28 mouse cellular contexts compared by ENCODE assay signal in the genomic region with DNA sequence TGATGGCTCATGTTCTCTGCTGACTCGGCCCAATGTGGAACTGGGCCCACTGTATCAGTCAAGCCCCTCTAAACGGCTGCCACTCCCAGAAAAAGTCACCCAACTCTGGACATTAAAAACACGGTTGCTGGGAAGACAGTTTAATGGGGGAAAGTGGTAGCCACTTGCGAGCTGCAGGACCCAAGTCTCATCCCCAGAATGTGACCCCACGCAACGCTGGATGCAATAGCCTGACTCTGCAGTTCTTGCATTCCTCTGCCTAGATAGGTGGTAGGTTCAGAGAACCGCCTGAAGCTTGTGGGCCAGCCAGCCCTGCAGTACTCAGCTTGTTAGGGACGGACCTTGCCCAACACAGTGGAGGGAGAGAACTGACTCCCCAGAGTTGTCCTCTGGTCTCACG. TPM values are rescaled to one million over a fixed set of nuclear protein-coding genes. Genes with fewer than 3 reads are reported as not detected.
DNase-seq lines count a peak whose midpoint lies in the region; ATAC-seq and TF ChIP-seq lines count a peak whose summit lies in the region.
"Had no signal": no experiment of that assay in that cellular context is flagged by ENCODE, and none has a peak within 500 bp of the region (broad histone marks: within the 10 kb centered on the region; RNA-seq: fewer than 3 reads in every experiment).

No protein-coding gene starts in this region.

- WGBS in heart, adult 2 months, result 88% methylated on average over 9 of the region's 9 CpGs
- WGBS in kidney, embryonic 15.5 days, result 85% methylated on average over 9 of the region's 9 CpGs
- 89% methylated on average over 9 of the region's 9 CpGs for WGBS in kidney, embryonic 14.5 days

- no peak overlapping the region for H3K4me2 ChIP-seq in kidney, embryonic 15.5 days
- no peak overlapping the region for H3K4me2 ChIP-seq in kidney, embryonic 14.5 days (replicated peaks; ENCODE audit: low read depth, low read length)
- H3K4me2 ChIP-seq: embryonic facial prominence, embryonic 12.5 days; forebrain, embryonic 13.5 days; forebrain, embryonic 15.5 days had no signal

- H3K4me3 ChIP-seq in heart, adult 2 months, result no peak overlapping the region
- no peak overlapping the region for H3K4me3 ChIP-seq in kidney, embryonic 15.5 days (replicated peaks)
- H3K4me3 ChIP-seq in kidney, embryonic 14.5 days (ENCODE audit: low read length), result no peak overlapping the region
- H3K4me3 ChIP-seq: embryonic facial prominence, embryonic 10.5 days; embryonic facial prominence, embryonic 12.5 days; forebrain, embryonic 13.5 days; forebrain, embryonic 15.5 days had no signal

- no peaks in the 10 kb centered on the region for H3K36me3 ChIP-seq in heart, adult 2 months (ENCODE audit: control insufficient read depth, insufficient read depth, low read length)
- H3K36me3 ChIP-seq in kidney, embryonic 15.5 days, result peaks cover 56% of the 10 kb centered on the region
- H3K36me3 ChIP-seq in kidney, embryonic 14.5 days (ENCODE audit: control insufficient read depth, insufficient read depth, low read length), result peaks cover 42% of the 10 kb centered on the region

- no peaks in the 10 kb centered on the region for H3K9me3 ChIP-seq in kidney, embryonic 15.5 days (replicated peaks)
- H3K9me3 ChIP-seq in kidney, embryonic 14.5 days (ENCODE audit: control insufficient read depth, low read length), result no peaks in the 10 kb centered on the region
- H3K9me3 ChIP-seq: embryonic facial prominence, embryonic 10.5 days; embryonic facial prominence, embryonic 12.5 days; forebrain, embryonic 13.5 days; forebrain, embryonic 15.5 days; G1E had no signal

- intact Hi-C loops in heart, adult 2 months (cut with DNase I), result no loop called here

- no peaks in the 10 kb centered on the region for H3K79me2 ChIP-seq in heart, adult 2 months (replicated peaks; ENCODE audit: control insufficient read depth, insufficient read depth, low read length)

- ATAC-seq in kidney, embryonic 15.5 days (replicated peaks; ENCODE audit: low FRiP score), result no peak
- no peak for ATAC-seq in kidney, embryonic 14.5 days (ENCODE audit: low FRiP score, low TSS enrichment)
- ATAC-seq: activated CD4-positive, CD25-positive, alpha-beta regulatory T cell, adult 4 months; CD4-positive, CD25-positive, alpha-beta regulatory T cell, adult 4 months; forebrain, embryonic 13.5 days; forebrain, embryonic 15.5 days; Patski had no signal

- H3K27me3 ChIP-seq in heart, adult 2 months (ENCODE audit: control insufficient read depth, insufficient read depth, low read length), result no peaks in the 10 kb centered on the region
- no peaks in the 10 kb centered on the region for H3K27me3 ChIP-seq in kidney, embryonic 15.5 days
- no peaks in the 10 kb centered on the region for H3K27me3 ChIP-seq in kidney, embryonic 14.5 days (ENCODE audit: control insufficient read depth, insufficient read depth, low read length)
- H3K27me3 ChIP-seq: CH12.LX; embryonic facial prominence, embryonic 12.5 days; forebrain, embryonic 13.5 days; forebrain, embryonic 15.5 days; Patski had no signal

- TF ChIP-seq EP300 in heart, adult 2 months (IDR thresholded peaks at IDR 0.05; ENCODE audit: insufficient read depth, low read depth, low read length), result no peak

- H3K4me1 ChIP-seq in heart, adult 2 months (ENCODE audit: control insufficient read depth, insufficient read depth, low read length), result no peaks in the 10 kb centered on the region; the same call in 1 of the 2 replicates
- no peaks in the 10 kb centered on the region for H3K4me1 ChIP-seq in kidney, embryonic 15.5 days
- no peaks in the 10 kb centered on the region for H3K4me1 ChIP-seq in kidney, embryonic 14.5 days (ENCODE audit: control insufficient read depth, insufficient read depth, low read length)
- H3K4me1 ChIP-seq: embryonic facial prominence, embryonic 10.5 days; embryonic facial prominence, embryonic 12.5 days; forebrain, embryonic 13.5 days; forebrain, embryonic 15.5 days had no signal

- TF ChIP-seq CTCF in heart, adult 2 months (IDR thresholded peaks at IDR 0.05), result no peak

- no peak overlapping the region for H3K9ac ChIP-seq in heart, adult 2 months (ENCODE audit: low read depth, low read length)
- H3K9ac ChIP-seq in kidney, embryonic 15.5 days, result no peak overlapping the region
- no peak overlapping the region for H3K9ac ChIP-seq in kidney, embryonic 14.5 days (ENCODE audit: low read depth, low read length)
- H3K9ac ChIP-seq: embryonic facial prominence, embryonic 12.5 days; forebrain, embryonic 13.5 days; forebrain, embryonic 15.5 days had no signal

- H3K27ac ChIP-seq in heart, adult 2 months, result no peak overlapping the region
- H3K27ac ChIP-seq in kidney, embryonic 15.5 days, result no peak overlapping the region
- H3K27ac ChIP-seq in kidney, embryonic 14.5 days (ENCODE audit: low read depth, low read length), result no peak overlapping the region
- H3K27ac ChIP-seq: embryonic facial prominence, embryonic 10.5 days; embryonic facial prominence, embryonic 12.5 days; forebrain, embryonic 13.5 days; forebrain, embryonic 15.5 days had no signal

- DNase-seq in heart, adult 11 months, result peak; percentile 70
- DNase-seq in heart, adult 2 months, result no peak
- DNase-seq in kidney, adult 11 months, result peak; percentile 47
- DNase-seq in kidney, adult 9 months, result peak; percentile 45
- DNase-seq: adrenal gland, adult 8-10 months; adrenal gland, postnatal 14 days; adrenal gland, postnatal 36 days; B cell, adult 2 months; cerebellum, adult 11-12 months; cerebellum, adult 2 months; cerebellum, adult 9-10 months; cerebellum, postnatal 10 days; cerebellum, postnatal 25 days had no signal

- no peak for TF ChIP-seq POLR2A in heart, adult 2 months (IDR thresholded peaks at IDR 0.05; ENCODE audit: insufficient read depth, low read depth, low read length)

RNA-seq across cellular contexts. Expression of a gene that starts 25.0 kb away (rescaled TPM):
- total RNA-seq in heart, adult 2 months (2021), result 10 to 100 TPM; 14.2 to 16.3 TPM
- 24.0 and 30.7 TPM in 2 replicates for polyA plus RNA-seq in heart, adult 2 months (2012; rRNA removed)
- 24.3 and 25.1 TPM in 2 replicates for polyA plus RNA-seq in kidney, embryonic 15.5 days (2015; fragmentation: Nextera tagmentation; extraction: Ambion mirVana)
- 5.6 TPM in 2 replicates for polyA plus RNA-seq in kidney, embryonic 14.5 days (2014; fragmentation: Nextera tagmentation; extraction: Ambion mirVana)
- total RNA-seq: CH12.LX had no signal
- polyA plus RNA-seq: CD4-positive, CD25-positive, alpha-beta regulatory T cell, adult 4 months had no signal

RNA-seq across cellular contexts. Expression of a gene that starts 25.6 kb away (rescaled TPM):
- 10 to 100 TPM; 22.9 to 24.2 TPM for total RNA-seq in heart, adult 2 months (2021)
- polyA plus RNA-seq in heart, adult 2 months (2012; rRNA removed), result 16.2 and 26.2 TPM in 2 replicates
- 44.0 and 44.2 TPM in 2 replicates for polyA plus RNA-seq in kidney, embryonic 15.5 days (2015; fragmentation: Nextera tagmentation; extraction: Ambion mirVana)
- 47.3 and 50.9 TPM in 2 replicates for polyA plus RNA-seq in kidney, embryonic 14.5 days (2014; fragmentation: Nextera tagmentation; extraction: Ambion mirVana)

RNA-seq across cellular contexts. Expression of a gene that starts 46.3 kb away (rescaled TPM):
- not detected for total RNA-seq in heart, adult 2 months (2021)
- polyA plus RNA-seq in heart, adult 2 months (2012; rRNA removed), result not detected in 2 replicates
- 0.09 and 0.18 TPM in 2 replicates for polyA plus RNA-seq in kidney, embryonic 15.5 days (2015; fragmentation: Nextera tagmentation; extraction: Ambion mirVana)
- polyA plus RNA-seq in kidney, embryonic 14.5 days (2014; fragmentation: Nextera tagmentation; extraction: Ambion mirVana), result 0.16 and 0.20 TPM in 2 replicates
- total RNA-seq: adrenal gland, adult 18-20 months; adrenal gland, adult 8-10 months; adrenal gland, postnatal 14 days; adrenal gland, postnatal 36 days; CH12.LX had no signal
- polyA plus RNA-seq: CD4-positive, CD25-positive, alpha-beta regulatory T cell, adult 4 months; cerebellum, adult 2 months; cortical plate, adult 2 months; embryonic facial prominence, embryonic 14.5 days; forebrain, embryonic 11.5 days; forebrain, embryonic 13.5 days; G1E had no signal

RNA-seq across cellular contexts. Expression of a gene that starts 50.4 kb away (rescaled TPM):
- total RNA-seq in heart, adult 2 months (2021), result not detected
- 0.06 TPM in 1 of 2 replicates, not detected in the other for polyA plus RNA-seq in heart, adult 2 months (2012; rRNA removed)
- polyA plus RNA-seq in kidney, embryonic 15.5 days (2015; fragmentation: Nextera tagmentation; extraction: Ambion mirVana), result 0.09 and 0.16 TPM in 2 replicates
- 0.08 and 0.17 TPM in 2 replicates for polyA plus RNA-seq in kidney, embryonic 14.5 days (2014; fragmentation: Nextera tagmentation; extraction: Ambion mirVana)
- total RNA-seq: adrenal gland, postnatal 14 days; CH12.LX had no signal
- polyA plus RNA-seq: cerebellum, adult 2 months; cortical plate, adult 2 months; forebrain, embryonic 11.5 days had no signal

RNA-seq across cellular contexts. Expression of a gene that starts 50.5 kb away (rescaled TPM):
- not detected for total RNA-seq in heart, adult 2 months (2021)
- 0.10 TPM in 1 of 2 replicates, not detected in the other for polyA plus RNA-seq in heart, adult 2 months (2012; rRNA removed)
- polyA plus RNA-seq in kidney, embryonic 15.5 days (2015; fragmentation: Nextera tagmentation; extraction: Ambion mirVana), result 125 and 138 TPM in 2 replicates
- polyA plus RNA-seq in kidney, embryonic 14.5 days (2014; fragmentation: Nextera tagmentation; extraction: Ambion mirVana), result 36.0 and 63.3 TPM in 2 replicates
- total RNA-seq: adrenal gland, postnatal 36 days had no signal
- polyA plus RNA-seq: embryonic facial prominence, embryonic 12.5 days; embryonic facial prominence, embryonic 14.5 days; forebrain, embryonic 11.5 days; forebrain, embryonic 13.5 days had no signal

Comparison
In these comparisons a context has a peak if more than half of its experiments do, and no peak if none do; other contexts are left out.
1. DNase-seq: peak in heart, adult 11 months (single experiment), kidney, adult 11 months (single experiment) and kidney, adult 9 months (single experiment); none in heart, adult 2 months (0 of 2).